Mouse (Mus musculus): ENCODE results near the gene Gse1.
A peak's percentile ranks its signal among the peaks of the same experiment; 100 is the strongest.

Gse1 gene

GRCm38 (mm10) chr8:120268541-120268980 lies 40.3 kb downstream of the Gse1 start:
- no peak for DNase-seq (ENCODE audit: low read depth in 1 of 2, low spot score in 2 of 2)

DNA sequence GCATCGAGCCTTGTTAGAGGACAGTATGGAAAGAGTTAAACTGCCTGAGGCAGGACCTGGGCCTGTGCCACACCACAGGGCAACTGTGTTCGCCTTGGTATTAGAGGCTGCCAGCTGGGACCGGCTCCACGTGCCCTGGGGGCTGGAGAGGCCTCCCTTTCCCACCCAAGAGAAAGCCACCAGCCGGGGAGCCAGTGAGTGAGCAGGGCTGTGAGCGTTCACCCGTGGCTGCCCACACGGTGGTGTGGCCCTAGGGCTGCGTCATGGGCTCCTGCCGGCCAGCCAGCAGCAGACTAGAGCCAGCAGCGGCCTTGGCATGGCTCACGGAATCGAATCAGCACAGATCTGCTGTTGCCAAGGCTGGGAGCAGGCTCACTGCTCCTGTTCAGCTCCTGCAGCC lies 42.2 kb downstream of the Gse1 start:
- no peak for DNase-seq (ENCODE audit: low read depth in 1 of 2, low spot score in 2 of 2)

DNA sequence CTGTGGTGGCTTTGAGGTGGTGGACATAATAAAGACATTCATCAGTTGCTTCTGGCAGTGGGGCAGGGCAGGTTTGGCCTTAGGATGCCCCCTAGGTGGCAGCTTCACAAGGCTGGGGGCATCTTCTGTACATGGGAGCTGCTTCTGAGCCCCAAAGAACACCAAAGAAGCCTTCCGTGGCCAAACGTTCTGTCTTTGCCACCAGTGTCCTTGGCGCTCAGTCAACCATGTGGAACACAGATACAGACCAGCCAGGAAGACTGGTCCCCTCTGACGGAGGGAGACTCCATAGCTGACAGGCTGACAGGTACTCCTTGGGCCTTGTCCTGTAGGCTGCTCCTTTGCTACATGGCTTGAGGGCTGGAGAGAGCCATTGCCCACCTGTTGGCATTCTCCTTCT lies 45.2 kb downstream of the Gse1 start:
- no peak for DNase-seq (ENCODE audit: low read depth in 1 of 2, low spot score in 2 of 2)

DNA sequence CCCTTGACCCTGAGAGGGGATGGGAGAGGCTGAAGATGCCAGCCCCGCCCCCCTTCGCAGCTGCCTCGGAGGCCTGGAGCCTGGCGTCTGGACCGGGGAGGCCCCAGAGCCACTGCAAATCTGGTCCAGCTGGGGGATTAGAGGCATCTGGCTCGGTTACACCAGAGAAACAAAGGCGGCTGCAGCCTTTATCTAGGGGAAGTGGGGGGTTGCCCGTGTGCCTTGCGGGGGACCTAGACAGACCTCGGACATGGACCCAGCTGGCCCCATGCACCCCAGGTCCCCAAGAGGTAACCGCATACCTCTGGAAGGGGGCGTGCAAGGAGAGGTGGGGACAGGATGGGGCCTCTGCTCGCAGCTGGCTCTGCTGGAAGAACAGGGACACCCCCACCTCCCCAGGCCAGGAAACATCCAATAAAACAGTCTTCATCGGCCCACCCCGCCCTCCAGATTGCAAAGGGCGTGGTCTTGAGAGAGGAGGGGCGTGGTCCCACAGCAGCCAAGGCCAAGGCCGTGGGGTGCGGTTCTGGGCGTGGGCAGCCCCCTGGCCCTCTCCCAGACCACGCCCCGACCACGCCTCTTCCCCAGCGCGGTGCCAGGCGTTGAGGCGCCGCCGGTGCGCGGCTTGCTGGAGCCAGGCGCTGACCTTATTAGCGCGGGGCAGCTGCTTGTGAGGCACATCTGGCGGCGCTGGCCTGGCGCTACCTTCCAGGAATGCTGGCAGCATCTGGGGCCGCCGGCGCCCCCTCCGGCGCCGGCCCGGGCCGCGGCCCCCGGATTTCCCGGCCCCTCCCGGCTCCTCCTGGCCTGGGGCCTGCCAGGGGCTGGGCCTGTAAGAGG lies 48.0 kb downstream of the Gse1 start:
- DNase-seq (ENCODE audit: low read depth in 1 of 2, low spot score in 2 of 2) = peak; percentile 47 to 62

DNA sequence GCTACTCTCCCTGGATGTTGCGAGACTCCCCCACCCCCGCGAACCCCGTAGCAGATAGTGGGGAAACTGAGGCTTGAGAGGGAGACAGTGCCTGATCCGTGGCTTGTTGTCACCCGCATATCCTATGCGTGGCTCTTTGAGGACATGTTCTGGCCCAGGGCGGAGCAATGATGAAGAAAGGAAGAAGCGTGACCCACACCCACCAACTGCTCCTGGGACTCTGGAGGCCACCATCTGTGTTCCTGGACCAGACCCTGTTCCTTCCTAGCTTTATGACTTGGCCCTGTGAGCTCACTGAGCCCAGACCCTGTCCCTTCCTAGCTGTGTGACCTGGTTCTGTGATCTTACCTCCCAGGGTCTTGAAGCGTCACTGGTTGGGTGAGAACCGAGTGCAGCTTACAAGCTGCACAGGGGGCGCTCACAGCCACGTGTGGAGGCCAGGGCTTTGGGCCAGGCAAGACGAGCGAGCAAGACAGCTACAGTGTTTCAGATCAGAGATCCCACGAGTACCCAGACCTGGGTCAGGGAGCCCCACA lies 48.7 kb downstream of the Gse1 start:
- DNase-seq (ENCODE audit: low read depth in 1 of 2, low spot score in 2 of 2) = no peak

GRCm38 (mm10) chr8:120278009-120278408 lies 49.8 kb downstream of the Gse1 start:
- no peak for DNase-seq (ENCODE audit: low read depth in 1 of 2, low spot score in 2 of 2)

DNA sequence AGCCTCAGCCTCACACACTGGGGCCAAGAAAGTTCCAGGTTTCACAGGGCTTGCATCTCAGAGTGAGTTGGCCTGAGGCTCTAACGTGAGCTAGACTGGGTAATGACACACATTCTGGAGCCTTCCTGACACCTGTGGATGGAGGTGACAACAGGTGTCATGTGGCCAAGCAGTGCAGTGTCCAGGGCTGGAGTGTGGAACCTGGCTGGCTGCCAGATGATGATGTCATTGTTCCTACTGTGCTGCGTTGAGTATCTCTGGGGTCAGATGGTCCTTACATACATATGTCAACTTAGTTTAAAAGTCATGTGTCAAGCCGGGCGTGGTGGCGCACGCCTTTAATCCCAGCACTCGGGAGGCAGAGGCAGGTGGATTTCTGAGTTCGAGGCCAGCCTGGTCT lies 51.2 kb downstream of the Gse1 start:
- no peak for DNase-seq (ENCODE audit: low read depth in 1 of 2, low spot score in 2 of 2)

GRCm38 (mm10) chr8:120281487-120281886 lies 53.2 kb downstream of the Gse1 start:
- DNase-seq (ENCODE audit: low read depth in 1 of 2, low spot score in 2 of 2) = peak in 1 of 2 experiments; percentile 43

DNA sequence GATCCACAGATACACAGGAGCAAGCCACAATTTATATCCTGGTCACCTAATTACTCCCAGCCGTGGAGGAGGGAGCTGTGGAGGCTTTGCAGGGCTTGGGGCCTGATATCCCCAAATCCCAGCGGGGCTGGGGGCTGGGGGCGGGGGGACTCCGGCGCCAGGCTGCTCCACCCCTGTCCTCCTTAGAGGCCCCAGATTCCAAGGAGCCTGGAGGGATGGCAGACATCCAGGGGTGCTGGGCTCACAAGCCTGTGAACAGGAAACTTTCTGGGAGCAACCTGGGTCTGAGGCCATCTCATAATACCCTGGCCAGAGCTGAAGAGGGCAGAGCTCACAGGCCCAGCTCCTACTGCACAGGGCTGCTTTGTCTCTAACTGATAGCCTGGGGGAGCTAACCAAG lies 54.2 kb downstream of the Gse1 start:
- DNase-seq (ENCODE audit: low read depth in 1 of 2, low spot score in 2 of 2) = no peak

GRCm38 (mm10) chr8:120284265-120284664 lies 56.0 kb downstream of the Gse1 start:
- DNase-seq (ENCODE audit: low read depth in 1 of 2, low spot score in 2 of 2) = no peak

DNA sequence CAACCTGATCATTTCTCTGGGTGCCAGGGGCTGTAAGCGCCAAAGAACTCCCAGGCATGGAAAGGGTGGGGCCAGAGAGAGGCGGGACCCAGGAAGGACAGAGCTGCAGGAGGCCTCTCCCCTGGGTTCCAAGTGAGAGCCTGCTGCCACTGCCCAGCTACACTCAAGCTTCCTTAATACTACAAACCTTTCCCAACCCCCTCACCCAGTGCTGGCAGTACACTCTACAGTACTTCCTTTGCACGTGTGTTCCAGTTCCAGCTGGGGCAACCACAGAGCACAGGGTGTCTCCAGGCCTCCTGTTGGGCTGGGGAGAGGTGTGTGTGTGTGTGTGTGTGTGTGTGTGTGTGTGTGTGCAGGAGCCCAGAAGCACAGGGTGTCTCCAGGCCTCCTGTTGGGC lies 56.8 kb downstream of the Gse1 start:
- DNase-seq (ENCODE audit: low read depth in 1 of 2, low spot score in 2 of 2) = no peak

- no peak for DNase-seq (ENCODE audit: low read depth in 1 of 2, low spot score in 2 of 2)
Observed at GRCm38 (mm10) chr8:120285878-120286277, 57.6 kb downstream of the Gse1 start.

DNA sequence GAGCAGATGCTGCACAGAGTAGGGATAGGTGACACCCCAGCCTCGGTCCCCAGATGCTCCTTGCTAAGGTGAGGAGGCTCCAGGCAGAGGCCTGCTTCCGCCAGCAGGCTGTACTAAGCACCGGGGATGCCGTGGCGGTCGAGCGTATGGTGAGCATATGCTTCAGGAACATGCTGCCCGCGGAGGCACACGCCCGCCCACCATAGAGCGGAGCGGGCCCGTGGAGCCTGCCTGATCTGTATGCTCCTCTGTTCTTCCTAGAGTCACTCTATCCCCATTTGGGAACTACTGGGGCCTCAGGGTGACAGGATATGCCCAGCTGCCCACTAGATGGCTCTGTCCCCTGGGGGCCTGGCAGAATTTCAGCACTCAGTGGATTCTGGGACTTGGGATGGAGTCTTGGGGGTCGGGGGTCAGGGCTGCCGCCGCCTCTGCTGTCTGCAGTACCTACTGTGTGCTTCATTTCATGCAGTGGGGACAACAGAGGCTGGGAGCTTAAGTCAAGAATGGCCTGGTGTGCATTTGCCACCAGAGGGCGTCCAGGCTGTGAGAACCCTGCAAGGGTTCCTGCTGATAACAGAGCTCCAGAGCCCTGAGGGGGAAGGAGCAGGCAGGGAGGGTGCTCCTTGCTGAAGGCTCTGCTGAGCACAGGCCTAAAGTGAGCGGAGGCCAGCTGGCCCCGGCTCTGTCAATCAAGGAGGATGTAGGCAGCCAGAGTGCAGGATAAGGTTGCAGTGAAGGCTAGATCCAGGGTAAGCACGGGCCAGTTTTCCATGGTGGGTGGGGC lies 60.1 kb downstream of the Gse1 start:
- no peak for DNase-seq (ENCODE audit: low read depth in 1 of 2, low spot score in 2 of 2)

DNA sequence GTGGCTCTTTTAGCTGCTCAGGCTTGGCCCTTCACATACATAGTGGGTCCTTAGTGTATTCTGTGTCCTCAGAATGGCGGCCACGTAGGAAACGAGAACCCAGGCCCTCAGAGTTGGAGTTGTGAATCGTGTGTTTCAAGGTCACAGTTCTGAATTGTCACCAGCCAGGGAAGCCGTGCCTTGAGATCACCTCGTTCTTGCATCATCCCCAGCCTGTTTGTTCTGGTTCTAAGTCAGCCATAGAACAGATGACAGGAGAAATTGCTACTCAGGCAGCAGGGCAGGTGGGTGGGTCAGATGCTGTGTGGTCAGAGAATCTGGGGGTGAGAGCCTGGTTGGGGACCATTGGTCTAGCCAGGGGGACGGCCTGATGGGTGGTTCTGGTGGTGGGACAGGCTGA lies 60.9 kb downstream of the Gse1 start:
- no peak for DNase-seq (ENCODE audit: low read depth in 1 of 2, low spot score in 2 of 2)

DNA sequence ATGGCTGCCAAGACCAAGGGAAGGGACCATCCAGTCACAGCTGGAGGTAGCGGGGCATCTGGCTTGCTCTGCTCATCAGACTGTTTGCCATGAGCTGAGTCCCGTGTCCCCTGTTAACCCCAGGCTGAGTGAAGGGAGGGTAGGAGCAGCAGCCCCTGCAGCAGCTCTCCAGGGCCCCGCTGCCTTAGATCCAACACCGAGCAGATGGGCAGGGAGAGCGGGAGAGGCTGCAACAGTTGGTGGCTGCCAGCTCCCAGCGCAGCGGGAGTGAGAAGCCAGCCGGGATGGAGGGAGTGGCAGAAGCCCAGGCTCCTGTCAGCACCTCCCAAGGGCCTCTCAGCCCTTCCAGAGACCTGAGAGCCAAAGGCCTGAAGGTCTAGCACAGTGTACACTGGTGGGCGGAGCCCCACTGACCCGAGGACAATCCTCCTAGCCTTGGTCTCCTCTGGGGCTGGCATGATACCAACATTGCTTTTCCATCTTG lies 61.5 kb downstream of the Gse1 start:
- DNase-seq (ENCODE audit: low read depth in 1 of 2, low spot score in 2 of 2) = no peak

- no peak for DNase-seq (ENCODE audit: low read depth in 1 of 2, low spot score in 2 of 2)
Observed at GRCm38 (mm10) chr8:120290614-120291013, 62.4 kb downstream of the Gse1 start.

GRCm38 (mm10) chr8:120291650-120292049 lies 63.4 kb downstream of the Gse1 start:
- DNase-seq (ENCODE audit: low read depth in 1 of 2, low spot score in 2 of 2) = no peak

GRCm38 (mm10) chr8:120292316-120293107 lies 64.3 kb downstream of the Gse1 start:
- DNase-seq (ENCODE audit: low read depth in 1 of 2, low spot score in 2 of 2) = no peak

- DNase-seq (ENCODE audit: low read depth in 1 of 2, low spot score in 2 of 2) = no peak
Observed at GRCm38 (mm10) chr8:120293421-120294357, 65.4 kb downstream of the Gse1 start.
